Mouse (Mus musculus): ENCODE measurements around the gene Slc35c2. TPM values are rescaled to one million over a fixed set of nuclear protein-coding genes. Genes with fewer than 3 reads are reported as not detected.

Slc35c2 gene
- 10 to 100 TPM; 49.8 to 53.9 TPM for total RNA-seq (2021)
- long read RNA-seq, transcript Slc35c2-204 (10 exons, 2,008 nt): major isoform, 12 of 41 reads
- long read RNA-seq, partial matches to known transcripts: 7 of 41 reads
- long read RNA-seq, other reads (novel, unspliced or antisense): 22 of 41 reads

DNA sequence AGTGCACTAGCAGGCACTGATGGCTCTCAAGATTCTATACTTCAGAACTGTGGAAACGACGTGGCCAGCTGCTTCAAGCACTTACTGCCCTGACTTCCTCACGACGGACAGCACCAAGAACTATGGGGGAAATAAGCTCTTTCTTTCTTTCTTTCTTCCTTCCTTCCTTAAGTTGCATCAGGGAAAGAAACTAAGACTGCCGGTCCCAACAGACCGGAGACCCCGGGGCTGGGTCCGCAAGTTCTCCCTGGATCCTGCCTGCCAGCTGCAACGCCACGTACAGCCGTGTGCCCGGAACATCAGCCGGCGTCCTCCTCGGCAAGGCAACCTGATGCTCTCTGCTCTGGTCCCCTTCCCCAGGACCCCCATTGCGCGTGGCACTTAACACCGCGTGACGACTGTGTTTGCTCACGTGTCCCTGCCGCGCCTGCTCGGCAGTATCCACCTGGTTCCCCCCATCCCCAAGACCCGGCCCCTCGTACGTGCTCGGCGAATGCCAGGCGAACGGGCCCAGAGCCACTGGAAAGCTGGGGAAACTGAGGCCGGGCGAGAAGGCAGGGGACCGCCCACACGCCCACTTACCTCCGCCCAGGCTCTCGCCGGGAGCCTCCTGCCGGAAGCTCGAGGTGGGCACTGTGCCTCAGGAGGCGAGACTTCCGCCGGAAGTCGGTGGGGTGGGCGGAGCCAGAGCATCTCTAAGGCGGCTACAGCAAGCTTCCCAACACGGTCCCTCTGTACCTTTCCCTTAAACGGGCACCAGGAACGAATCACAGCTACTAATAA lies at the start of gene Slc35c2:
Gene Slc35c2 (minus strand): TSS at position 668 of the 783 bp plus-strand sequence.
- peak; percentile 97 to 98 for DNase-seq (ENCODE audit: low spot score in 2 of 2)

DNA sequence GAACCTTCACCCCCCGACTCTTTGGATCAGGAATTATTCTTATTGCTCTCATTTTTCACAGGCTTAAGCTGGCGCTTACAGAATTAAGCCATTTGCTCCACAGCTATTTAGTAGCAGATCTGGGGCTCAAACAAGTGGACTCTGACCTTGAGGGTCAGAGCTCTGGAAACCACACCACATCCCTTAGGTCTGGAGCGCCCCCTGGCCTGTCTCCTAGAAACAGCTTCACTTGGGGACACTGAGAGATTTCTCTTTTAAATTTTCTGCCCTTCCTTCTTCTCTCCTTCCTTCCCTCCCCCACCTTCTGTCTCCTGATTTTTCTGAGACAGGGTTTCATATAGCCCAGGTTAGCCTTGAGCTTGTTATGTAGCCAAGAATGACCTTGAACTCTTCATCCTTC lies 49.5 kb upstream of the Slc35c2 start:
- DNase-seq (ENCODE audit: low spot score in 2 of 2): peak; percentile 48 to 66

DNA sequence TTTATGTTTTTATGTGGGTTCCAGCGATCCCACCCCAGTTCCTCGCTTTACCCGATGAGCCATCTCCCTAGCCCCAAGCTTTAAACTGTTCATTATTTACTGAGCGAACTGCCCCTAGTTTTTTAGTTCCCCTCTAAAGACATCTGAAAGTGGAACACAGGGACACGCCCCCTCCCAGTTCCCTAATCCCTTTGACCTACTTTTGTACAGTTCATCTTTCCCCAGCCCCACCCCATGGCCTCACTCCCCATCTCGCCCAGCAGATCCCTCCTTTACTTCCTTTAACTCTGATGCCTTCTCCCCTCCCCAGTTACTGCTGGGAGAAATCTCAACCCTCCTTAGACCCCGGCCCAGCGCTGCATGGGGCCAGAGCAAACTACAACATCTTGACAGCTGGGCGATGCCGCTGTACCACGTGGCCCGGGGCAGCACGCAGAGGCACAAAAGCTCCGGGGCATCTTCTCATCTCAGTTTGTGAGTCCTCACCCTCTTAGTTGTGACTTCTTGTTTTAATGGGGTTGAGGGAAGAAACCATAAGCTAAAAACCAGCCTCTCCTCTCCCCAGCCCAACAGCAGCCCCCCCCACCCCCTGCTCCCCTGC lies 45.0 kb upstream of the Slc35c2 start:
- no peak for DNase-seq (ENCODE audit: low spot score in 2 of 2)

DNA sequence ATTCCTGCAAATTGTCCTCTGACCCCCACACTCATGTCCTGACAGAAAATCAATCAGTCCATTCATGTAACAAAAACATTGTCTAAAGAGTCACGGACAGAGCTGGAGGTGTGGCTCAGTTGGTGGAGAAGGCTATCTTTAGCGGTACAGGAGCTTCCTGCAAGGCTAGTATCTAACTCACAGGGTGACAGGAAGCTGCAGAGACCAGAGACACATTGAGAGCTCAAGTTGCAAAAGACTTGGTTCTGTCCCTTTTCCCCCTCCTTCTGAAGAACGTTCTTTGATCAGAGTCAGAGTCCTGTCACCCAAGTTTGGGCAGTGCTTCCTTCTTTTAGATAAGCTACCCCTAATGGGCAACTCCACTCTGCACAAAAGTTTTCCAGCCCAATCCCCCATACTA lies 42.0 kb upstream of the Slc35c2 start:
- no peak for DNase-seq (ENCODE audit: low spot score in 2 of 2)

DNA sequence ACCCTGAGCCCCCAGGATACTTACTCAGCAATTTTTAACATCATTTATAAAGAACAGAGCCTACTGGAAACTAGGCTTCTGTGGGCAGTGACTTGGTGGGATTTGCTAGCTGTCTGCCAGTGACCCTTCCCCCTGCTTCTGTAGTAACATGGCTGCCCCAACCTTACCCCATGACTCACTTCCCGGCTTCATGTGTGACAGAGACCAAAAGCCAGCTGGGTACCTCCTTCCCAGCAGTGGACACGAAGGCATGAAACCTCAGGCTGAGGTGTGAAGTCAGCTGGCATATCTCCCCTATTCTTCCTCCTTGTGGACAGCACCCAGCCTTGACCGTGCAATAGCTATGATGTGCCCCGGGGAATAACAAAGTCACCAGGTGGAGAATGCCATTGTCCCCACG lies 41.1 kb upstream of the Slc35c2 start:
- no peak for DNase-seq (ENCODE audit: low spot score in 2 of 2)

DNA sequence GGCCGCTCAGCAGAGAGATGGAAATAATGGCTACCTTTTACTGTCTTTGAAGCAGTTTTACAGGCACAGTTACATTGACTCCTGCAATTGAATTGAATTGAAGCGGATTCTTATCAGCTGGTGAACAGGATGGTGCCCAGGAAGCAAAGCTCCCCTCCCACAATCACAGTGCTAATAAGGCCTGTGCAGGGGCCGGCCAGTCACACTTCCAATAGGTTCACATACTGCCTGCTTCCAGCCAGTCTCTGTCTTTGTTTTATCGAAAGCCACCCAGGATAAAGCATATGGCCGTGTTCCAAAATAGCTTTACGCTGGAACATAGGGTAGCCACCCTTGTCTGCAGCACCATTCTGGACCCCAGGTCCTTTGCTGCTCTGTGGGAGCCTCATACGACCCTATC lies 39.7 kb upstream of the Slc35c2 start:
- no peak for DNase-seq (ENCODE audit: low spot score in 2 of 2)

DNA sequence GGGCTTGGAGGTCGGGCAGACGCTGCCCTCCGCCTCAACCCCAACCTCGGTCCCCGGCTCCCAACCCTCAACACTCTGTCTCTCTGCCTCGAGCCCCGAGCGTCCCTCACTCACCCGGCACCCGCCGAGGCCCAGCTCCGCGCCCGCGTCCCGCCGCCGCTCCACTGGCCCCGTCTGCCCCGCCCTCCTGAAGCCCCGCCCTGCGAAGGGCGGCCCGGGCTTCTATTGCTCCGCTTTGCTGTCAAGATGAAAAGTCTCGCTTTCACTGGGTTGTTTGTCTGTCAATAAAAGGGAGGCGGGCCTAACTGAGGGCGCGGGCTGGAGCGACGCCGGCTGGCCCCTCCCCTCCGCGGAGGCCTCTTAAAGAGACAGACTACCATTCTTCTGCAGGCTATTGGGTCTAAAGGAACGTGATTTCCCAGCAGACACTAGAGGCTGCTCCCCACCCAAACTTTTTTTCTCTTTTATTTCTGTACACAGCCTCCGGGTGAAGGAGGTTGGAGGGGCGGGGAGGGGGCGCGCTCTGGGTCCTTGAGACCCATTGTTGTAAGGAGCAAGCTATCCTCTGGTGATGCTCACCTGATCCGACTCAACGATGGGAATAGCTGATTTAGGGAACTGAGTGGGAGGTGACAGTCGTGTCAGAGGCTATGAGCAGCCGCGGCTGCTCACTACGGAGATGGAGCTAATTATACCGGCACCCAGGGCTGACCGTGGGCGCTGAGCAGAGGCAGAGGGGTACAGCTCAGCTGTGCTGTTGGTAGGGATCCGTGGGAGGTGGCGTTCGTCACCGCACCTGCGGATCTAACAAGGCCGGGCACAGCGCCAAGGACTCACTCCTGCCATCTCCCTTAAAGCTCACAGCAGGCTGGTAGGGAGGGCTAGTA lies 38.9 kb upstream of the Slc35c2 start, which contains the start of gene Elmo2:
Gene Elmo2 (minus strand): TSS at position 176 of the 887 bp plus-strand sequence.
- DNase-seq (ENCODE audit: low spot score in 2 of 2): peak; percentile 99

DNA sequence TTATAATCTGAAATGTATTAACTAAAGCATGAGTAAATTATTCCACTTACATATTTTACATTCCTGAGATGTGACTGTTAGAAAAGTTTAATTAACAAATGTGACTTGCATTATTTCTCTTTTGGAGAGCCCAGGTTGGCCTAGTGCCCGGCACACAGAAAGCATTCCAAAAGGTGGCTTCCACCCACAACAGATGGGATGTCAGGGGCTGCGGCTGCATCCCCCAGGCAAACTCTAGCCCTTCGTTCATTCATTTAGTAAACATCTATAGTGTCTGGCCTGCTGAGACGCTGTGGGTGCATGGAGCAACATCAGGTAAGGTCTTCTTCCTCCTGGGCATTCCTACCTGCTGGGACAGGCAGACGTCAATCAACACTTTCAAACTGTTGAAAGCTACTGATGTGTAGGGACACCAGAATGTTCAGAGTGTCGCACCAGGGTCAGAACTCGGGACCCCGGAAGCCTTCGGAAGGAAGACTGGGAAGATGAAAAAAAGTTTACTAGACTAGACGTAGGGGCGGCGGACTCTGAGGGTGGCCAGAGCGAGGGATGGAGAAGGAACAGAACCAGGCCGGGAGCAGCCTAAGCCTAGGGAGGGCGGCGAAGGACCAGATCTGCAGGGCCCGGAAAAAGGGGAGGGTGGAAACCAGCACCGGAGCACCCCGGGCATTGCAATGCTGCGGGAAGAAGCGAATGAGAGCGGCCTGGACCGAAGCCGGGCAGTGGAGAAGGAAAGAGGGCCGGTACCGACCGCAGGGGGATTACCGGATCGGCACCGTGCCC lies 38.0 kb upstream of the Slc35c2 start:
- peak in 1 of 2 experiments; percentile 54 for DNase-seq (ENCODE audit: low spot score in 2 of 2)

DNA sequence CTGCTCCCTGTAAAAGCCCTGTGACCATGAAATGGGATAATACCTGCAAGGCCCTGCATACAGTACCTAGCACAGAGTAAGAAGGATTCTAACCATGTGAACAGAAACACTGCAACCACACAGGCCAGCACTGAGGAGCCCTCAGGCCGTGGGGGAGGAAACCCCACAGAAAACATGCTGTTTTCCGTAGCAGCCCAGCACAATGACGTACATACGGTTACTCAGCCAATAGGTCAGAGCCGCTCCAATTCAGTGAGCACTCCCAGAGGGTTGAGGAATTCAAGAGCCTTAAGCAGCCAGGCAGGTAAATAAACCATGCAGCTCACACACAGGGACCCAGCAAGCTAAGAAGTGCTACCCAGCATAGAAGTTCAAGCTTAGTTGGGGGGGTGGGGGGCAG lies 36.3 kb upstream of the Slc35c2 start:
- no peak for DNase-seq (ENCODE audit: low spot score in 2 of 2)

DNA sequence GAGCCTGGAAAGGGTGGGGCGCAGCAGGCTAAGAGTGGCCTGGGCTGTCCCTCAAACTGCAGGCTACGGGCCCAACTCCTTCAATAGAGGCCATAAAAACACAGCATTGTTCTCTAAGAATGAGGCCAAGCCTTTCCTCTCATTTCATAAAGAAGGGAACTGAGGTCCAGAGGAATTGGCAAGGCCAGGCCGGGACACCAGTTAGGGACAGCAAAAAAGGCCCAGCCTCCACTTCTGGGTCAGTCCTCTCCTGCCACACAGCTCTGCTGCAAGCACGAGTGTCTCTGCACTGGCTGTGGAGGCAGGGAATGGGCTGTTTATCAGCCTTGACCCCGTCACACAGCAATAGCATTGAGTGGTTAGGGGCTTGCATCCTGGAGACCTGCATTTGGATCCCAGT lies 35.8 kb upstream of the Slc35c2 start:
- DNase-seq (ENCODE audit: low spot score in 2 of 2): no peak

DNA sequence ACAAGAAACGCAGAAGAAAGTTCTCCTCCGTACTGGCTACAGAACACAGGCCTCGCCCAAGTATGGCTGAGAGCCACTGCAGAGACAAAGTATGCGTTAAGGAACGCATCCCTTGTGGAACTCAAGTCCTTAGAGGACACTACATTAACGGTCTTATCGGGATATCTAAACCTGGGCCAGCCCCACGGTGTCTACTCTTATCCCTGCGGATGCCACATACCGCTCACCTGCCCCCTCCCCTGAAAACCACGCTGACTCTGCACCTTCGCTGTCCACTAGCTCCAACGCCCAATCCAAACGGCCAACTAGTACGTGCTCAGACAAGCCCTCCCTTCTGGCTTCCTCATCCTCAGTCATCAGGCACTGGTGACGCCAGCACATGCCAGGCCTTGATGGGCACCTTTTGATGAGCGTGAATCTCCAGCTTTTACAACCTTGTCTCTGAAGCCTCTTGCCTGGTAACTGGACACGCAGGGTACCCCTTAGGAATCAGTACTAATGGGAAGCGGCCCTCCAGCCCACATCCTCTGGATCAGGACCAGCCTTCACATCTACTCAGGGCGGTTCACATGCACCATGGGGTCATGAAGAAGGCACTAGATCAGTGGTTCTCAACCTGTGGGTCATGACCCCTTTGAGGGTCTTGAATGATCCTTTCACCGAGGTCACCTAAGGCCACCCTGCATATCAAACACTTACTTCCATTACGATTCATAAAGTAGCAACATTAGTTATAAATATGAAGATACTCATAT lies 34.5 kb upstream of the Slc35c2 start:
- no peak for DNase-seq (ENCODE audit: low spot score in 2 of 2)

DNA sequence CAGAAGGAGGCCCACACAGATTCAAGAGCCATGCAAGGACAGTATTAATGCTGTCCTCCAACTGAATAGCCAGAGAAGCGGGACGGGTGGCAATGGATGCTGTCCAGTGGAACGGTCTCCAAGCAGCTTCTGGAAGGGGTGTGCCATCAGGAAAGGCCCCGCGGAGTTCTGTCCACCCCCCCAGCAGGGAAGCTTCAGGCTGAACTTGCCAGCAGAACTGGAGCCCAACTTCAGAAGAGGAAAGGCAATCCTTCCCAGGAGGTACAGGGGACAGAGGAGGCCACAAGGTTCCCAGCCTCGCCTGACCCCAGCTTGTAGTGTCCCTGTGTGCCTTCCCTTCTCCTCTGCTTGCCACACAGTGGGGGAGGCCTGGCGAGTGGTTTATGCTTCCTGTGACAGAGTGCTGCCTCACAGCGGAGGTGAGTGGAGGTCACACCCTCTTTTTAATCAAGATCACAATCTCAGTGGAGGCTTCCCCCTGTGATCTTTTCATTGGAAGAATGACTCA lies 33.8 kb upstream of the Slc35c2 start:
- DNase-seq (ENCODE audit: low spot score in 2 of 2): peak in 1 of 2 experiments; percentile 50

DNA sequence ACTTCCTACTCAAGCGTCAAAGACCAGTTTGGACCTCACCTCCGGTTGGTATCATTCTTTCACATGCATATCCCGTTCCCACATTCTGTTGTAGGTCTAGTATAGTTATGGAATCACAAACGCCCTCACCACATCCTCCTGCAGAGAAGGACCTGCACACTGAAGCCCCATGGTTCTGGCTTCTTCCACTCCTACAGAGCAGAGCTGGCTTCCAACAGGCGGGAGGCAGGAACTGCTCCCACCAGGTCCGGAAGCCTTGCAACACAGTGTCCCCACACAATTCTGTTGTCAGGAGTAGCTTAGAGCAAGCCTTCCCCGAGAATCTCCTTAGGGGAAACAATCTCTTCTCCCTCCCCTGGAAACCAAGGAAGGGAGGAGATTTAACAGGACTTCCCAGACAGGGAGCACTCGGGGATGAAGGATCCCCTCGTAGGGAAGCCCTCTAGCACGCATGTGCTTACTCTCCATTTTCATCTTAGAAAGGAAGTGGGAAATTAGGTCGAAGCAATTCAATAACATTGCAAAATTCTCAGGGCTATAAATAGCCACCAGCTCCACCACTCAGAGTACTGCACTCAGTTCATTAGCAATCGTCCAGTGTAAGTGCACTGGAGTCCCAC lies 33.0 kb upstream of the Slc35c2 start:
- no peak for DNase-seq (ENCODE audit: low spot score in 2 of 2)

DNA sequence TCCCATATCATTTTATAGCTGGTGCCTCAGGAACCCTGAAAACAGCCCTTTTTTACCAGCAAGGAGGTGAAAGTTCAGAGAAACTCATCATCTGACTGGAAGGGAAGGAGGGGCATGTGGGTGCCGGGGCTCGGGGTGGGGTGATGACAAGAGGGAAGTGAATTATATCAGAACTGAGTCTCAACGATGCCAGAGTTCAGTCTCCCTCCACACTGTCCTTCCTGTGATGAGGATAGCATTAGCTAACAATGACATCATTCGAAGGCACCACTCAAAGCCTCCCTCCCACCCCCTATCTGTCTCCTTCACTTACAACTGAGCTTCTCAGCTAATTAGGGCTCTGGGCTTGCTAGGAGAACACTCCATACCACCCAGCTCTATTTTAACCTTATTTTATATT lies 31.8 kb upstream of the Slc35c2 start:
- DNase-seq (ENCODE audit: low spot score in 2 of 2): no peak

DNA sequence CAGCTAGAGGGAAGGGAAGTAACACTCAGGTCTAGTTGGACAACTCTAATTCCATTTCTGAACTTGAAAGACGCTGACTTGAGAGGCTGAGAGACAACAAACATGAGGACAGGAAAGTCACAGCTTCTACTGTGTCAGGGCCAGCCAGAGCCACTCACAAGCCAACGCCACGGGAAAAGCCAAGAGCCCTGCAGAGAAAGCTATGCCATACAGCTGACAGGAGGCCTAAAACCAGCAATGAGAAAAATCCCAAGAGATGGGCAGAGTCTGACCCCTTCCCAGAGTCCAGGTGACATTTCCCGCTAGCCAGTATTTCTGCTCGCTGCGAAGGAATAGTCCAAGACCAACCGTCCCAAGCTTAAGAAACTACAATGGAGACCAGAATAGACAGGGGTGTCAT lies 31.3 kb upstream of the Slc35c2 start:
- no peak for DNase-seq (ENCODE audit: low spot score in 2 of 2)

DNA sequence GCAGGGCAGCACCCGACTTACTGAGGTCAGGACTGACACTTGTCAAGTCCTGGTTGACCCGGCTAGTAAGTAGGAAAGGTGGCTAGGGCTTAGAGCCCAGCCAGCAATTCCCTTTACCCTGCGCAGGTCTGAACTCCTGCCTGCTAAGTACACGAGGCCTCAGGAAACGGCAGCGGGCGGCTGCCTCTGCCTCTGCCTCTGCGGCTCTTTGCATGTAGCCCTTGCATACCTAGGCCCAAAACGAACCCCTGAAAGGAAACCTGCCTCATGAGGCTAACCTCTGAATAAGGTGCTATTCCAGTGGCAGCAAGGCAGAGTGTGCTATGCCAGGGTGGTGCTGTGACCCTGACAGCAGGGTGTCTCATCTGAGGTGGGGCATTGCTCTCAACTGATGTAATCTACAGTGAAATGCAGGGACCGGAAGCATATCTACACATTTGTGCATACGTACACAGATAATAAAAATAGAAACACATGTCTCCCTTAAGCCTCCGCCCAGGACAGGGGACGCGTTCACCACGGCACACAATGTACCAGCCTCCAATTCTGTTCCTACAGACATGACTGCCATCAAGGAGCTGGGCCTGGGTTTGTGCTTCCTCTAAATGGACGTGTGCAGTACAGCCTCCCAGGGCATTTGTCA lies 30.1 kb upstream of the Slc35c2 start:
- no peak for DNase-seq (ENCODE audit: low spot score in 2 of 2)

DNA sequence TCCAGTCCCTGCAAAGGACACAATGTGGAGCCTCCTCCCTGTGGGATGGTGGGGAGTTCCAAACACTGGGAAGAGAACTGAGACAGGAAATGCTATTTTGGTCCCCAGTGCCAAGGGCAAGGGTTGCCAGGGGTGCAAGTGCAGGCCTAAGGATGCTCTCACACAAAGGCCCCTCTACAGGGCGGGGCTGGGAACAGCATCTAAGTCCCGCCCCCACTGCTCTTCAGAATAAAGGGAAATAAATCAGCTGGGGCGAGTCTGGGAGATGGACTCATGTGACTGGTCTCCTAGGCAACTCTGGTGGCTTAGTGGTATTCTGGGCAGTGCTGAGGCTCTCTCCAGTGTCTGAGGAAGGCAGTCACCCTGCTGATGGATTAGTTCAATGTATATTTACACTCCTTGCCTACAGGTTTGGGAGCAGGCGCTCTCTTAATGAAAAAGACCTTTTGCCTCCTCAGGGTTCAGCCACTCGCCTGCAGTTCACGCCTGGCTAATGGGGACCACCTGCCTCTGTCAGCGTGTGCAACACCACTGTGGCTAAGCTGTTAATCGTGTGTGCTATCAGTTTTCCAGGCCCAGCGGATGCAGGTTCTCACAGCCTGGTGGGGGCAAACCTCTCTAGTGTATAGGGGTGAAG lies 29.3 kb upstream of the Slc35c2 start:
- DNase-seq (ENCODE audit: low spot score in 2 of 2): peak in 1 of 2 experiments; percentile 70

DNA sequence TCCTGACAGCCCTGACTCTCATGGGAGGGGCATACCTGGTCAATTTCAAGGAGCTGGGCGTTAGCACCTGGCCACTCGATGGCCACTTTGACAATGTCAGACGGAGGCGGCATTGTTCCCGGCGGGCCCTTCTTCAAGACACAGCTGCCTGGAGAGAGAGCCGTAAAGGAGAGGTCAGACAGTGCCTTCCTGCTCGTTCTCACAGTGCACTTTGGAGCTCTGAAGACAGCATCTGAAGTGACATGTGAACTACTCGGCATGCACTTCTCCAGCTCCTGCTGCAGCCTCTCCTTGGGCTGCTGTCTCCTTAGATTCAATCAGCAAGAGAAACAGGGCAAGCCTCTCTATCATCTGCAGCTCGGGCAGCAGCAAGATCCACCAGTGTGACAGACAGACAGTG lies 28.5 kb upstream of the Slc35c2 start:
- DNase-seq (ENCODE audit: low spot score in 2 of 2): no peak

Data from layer of hippocampus, postnatal 10 days (tissue).